Mouse (Mus musculus): Measurements from ENCODE around the gene Pdcd11.
"Not testable (repeated sequence)": the region's sequence is repeated elsewhere in the genome, so short reads cannot be mapped to it uniquely, and the experiment has no call there.

Gene Pdcd11

DNA sequence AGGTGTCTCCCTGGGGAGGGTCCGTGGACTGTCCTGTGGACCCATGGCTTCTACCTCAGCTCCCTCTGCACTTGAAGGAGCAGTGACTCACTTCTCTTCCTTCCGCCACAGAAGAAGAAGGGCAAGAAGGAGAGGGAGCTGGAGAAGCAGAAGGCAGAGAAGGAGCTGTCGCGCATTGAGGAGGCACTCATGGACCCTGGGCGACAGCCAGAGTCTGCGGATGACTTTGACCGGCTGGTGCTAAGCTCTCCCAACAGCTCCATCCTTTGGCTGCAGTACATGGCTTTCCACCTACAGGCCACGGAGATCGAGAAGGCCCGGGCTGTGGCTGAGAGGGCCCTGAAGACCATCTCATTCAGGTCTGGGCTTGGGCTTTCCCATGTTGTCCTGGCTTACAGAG is 37.6 kb downstream of the Pdcd11 start:
- no peak for DNase-seq (ENCODE audit: low spot score in 2 of 2)

DNA sequence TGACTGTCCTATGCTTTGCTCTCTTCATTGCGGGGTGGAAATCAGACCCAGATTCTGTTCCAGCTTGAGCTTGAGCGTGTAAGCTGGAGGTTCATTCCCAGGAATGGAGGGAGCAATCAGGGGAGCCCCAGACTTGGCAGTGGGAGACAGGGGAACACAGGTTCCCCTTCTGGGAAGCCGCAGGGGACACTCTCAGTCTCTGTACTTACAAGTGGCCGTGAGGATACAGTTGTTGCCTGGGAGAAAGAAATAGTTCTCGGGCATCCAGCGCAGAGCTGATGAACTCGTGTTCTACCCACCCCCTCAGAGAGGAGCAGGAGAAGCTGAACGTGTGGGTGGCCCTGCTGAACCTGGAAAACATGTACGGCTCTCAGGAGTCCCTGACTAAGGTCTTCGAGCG is 38.3 kb downstream of the Pdcd11 start:
- no peak for DNase-seq (ENCODE audit: low spot score in 2 of 2)

DNA sequence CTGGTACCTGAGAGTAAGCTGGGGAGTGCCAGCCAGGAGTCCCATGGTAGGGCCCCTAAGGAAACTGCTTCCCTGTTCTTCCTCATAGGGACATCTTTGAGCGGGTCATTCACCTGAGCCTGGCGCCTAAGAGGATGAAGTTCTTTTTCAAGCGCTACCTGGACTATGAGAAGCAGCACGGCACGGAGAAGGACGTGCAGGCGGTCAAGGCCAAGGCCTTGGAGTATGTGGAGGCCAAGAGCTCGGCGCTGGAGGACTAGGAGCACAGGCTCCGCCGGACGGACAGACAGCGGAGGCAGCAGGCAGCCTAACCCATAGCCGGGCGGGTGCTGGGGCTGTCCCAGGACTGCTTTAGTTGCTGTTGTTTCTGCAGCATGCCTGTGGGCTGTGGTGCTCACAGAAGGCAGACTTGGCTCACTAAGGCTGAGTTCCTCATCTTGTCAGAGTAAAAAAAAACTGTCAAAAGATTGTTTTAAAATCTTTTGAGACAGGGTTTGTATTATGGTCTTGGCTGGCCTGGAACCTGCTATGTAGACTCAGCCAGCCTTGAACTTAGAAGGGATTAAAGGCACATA is 40.1 kb downstream of the Pdcd11 start:
- DNase-seq (ENCODE audit: low spot score in 2 of 2), result no peak

DNA sequence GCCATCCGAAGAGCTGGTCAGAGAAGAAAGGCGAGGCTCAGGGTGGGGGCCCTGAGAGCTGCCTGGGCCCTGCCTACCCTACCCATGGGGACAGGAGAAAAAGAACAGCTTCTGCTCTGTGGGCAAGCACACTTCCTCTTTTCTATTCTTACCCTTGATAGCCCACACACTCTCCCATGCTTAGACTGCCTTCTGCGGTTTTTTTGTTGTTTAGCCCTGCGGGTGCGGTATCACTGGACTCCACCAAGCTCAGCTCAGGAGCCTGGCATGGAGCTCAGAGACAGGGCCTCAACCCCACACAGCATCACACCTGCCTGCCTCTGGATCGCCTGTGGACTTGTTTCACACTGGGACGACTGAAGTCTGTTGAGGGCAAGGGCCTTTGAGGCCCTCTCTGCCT is 42.6 kb downstream of the Pdcd11 start:
- DNase-seq (ENCODE audit: low spot score in 2 of 2), result peak in 1 of 2 experiments; percentile 37

DNA sequence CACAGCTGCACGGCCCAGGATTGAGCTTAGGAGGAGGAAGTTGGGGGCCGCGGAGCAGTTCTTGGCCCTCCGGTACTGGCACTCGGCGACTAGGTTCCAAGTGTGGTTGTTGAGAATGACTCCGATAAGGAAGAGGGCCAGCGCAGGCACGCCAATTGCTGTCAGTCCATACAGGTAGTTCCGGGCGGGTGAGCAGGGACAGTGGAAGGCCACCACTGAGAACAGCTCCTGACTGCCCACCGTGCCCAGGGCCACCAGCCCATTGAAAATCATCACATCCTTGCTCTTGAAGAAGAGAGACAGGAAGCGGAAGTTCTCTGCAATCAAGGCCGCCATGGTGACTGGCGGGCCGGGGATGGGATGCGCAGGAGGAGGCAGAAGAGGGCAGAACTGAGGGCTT is 45.0 kb downstream of the Pdcd11 start:
- no peak for DNase-seq (ENCODE audit: low spot score in 2 of 2)

DNA sequence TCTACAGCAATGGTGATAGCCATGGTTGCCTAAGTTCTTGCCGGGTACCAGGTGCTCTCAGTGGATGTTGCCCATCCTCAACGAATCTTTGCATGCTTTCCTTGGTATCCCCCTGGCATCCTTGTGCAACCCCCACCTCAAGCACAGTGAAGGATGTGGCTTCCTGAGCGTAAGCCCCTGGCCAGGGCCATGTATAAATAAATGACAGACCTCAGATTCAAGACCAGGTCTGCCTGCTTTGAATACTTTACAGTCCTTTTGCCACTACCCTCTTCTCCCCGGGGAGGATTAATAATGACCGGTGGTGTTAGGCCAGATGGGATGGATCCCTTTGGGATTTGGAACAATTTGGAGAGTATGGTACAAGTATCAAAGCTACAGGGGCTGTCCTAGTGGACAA is 45.6 kb downstream of the Pdcd11 start:
- DNase-seq (ENCODE audit: low spot score in 2 of 2), result no peak

DNA sequence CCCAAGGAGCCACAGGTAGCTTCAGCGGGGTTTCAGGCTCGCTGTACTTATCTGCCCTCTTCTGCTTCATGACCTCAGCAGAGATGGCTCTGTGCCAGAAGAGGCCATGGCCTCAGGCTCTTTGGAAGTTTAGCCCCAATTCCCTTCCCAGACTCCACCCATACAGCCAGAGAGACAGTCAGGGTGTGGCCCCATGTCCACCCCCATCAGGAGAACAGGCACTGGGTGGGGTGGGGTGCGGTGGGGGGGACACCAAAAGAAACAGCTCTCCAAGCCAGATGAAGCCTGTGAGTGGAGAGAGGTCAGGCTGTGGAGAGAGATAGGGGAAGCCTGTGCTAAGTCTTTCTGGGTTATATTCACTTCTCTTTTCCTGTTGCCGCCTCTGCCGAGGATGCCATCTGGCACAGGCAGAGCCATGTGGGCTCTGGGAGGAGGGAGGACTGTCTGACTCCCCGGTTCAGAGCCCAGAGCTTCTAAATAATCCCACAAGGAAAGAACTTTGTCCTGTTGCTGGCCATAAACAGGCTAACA is 46.5 kb downstream of the Pdcd11 start:
- peak in 1 of 2 experiments; percentile 32 for DNase-seq (ENCODE audit: low spot score in 2 of 2)

DNA sequence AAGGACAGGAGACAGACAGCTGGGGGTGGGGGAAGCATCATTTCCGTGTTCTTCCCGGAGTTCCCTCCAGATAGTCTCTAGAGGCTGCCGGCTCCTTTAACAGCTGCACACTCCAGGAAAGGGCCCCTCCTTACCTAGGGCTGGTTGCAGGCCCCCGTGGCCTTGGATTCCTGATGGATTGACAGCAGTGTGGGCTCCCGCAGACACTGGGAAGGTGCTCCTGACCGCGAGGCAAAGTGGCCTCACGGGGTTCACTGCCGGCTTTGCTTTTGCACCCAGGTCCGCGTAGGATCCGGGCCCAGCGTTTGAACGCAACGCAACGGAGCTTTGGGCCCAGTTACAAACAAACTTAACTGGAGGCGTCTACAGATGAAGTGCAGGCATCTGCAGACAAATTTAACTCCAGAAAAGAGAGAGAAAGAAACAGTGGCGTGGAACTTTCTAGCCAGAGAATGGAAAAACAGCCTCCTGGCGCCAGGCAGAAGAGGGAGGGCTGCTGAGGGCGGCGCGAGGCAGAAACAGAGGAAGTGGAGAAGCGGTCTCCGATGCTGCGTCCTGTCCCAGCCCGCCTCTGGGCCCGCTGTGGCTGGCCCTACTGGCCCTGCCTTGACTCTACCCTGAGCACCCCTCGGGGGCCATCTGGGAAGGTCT is 47.3 kb downstream of the Pdcd11 start, which contains the start of gene Calhm2:
TSS of gene Calhm2 (minus strand) at position 524 of the 651 bp plus-strand sequence.
- peak; percentile 27 to 40 for DNase-seq (ENCODE audit: low spot score in 2 of 2)

DNA sequence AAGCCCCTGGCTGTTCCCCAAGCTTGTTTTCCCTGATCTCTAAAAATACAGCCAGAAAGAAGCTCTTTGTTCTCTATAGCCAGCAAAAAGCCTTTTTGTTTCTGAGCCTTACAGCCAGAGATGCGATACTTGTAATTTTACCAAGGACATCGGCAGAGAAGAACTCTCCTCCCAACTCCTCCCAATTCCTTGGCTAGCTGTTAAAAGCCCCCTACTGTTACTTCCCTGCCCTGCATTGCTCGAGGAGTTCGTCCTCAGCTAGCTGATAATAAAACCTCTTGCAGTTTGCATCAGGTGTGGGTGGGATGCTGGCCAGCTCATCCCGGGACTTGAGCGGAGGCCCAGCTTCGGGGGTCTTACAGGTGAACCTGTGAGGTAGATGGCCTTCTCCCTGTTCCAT is 49.0 kb downstream of the Pdcd11 start:
- DNase-seq (ENCODE audit: low spot score in 2 of 2), result not testable (repeated sequence)

DNA sequence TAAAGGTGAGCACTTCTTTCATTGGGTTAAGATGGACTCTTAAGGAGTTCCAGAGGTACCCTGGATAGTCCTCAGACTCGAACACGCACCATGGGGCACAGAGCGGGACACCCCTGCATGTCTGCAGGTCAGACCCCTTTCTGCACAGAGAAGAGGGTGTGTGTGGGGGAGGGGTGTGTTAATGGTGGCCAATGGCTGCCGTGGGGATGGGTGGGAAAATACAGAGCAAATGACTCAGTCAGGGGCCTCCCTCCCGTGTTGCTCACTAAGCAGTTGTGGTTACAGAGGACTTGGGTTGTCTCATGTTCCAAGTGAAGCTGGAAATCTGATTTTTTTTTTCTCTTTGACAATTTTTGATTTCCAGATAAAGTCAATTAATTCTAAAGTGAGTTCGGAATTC is 51.9 kb downstream of the Pdcd11 start:
- DNase-seq (ENCODE audit: low spot score in 2 of 2), result no peak

DNA sequence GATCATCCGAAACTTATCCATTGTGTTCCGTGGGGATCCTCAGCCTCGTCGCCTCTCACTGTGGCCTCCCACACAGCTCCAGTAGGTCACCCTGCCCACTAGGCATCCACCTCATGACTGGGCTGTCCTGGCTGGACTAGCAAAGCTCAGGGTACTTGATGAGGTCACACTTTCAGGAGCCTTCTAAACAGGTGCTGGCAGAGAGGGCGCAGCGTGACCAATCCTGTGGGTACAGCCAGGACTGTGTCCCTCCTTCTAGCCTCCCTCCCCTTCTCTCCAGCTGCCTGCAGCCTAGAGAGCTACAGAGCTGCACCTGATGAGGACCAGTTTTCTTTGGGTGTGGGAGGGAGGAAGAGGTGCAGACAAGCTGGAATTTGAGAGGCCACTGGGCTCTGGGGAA is 53.6 kb downstream of the Pdcd11 start, which contains the start of gene Calhm1:
TSS of gene Calhm1 (minus strand) at position 101 of the 400 bp plus-strand sequence.
- DNase-seq (ENCODE audit: low spot score in 2 of 2), result no peak

DNA sequence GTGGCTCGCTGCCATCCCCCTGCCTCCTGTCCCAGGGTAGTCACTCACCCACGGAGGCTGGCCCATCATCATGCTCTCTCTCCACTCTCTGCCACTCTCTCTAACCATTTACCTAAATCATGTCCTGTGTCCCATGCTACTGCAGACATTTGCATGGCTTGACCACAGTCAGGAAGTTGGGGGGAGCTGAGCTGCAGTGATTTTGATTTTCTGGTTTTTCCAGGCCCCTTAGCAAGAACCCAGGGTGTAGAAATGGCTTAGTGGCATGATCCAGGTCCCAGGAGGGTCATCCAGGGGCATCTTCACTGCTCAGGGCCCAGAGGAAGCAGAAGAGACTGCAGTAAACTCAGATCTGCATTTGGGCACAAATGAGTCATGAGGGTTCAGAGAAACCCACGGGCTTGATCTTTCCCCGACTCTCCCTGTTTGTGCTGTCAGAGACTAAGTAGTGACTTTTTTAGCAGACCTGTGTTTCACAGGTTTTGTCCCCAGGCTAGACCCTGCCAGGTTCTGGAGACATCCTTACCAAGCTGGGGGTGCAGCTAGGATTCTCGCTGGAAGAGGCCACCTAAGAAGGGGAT is 57.8 kb downstream of the Pdcd11 start:
- DNase-seq (ENCODE audit: low spot score in 2 of 2), result no peak

DNA sequence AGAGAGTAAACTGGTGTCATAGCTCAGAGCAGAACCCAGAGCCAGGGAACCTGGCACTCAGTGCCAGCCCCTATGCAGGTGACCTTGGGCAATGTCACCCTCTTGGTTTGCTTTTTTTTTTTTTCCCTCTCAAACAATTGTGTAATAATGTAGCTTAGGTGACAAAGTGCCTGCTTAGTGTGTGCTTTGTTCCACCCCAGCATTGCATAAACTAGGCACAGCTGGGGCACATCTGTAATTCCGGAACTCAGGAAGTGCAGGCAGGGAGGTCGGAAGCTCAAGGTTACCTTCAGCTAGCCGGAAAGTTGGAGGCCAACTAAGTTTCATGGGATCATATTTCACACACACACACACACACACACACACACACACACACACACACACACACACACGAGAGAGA is 59.3 kb downstream of the Pdcd11 start:
- no peak for DNase-seq (ENCODE audit: low spot score in 2 of 2)

DNA sequence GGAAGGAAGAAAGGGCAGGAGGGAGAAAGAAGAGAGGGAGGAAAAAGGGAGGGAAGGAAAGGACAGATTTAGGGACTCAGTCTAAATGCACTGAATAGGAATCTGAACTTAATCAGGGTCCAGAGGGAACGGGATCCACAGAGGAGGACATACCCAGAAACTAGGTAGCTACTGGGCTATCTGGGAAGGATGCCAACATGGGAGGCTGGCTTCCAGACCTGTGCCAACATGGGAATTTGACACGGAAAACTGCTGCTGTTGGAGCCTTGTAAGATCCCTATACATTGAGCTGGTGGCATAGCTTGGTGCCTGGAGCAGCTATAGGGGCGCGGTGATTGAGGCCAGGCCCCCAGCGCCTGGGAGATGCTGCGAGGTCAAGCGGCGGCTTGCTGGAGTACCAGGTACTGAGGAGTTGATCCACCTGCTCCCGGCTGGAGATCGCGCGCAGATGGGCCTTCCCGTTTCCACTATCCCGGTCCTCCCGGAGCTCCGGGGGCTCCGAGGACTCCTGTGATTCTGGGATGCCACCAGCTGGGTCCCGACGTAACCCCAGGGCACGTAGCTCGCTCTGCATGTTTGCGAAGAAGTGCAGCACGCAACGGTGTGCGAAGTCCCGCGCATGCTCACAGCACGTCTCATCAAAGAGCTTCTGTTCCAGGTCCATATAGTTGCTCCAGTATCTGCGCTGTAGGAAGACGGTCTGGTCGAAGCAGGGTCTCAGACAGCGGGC is 60.9 kb downstream of the Pdcd11 start:
- no peak for DNase-seq (ENCODE audit: low spot score in 2 of 2)

DNA sequence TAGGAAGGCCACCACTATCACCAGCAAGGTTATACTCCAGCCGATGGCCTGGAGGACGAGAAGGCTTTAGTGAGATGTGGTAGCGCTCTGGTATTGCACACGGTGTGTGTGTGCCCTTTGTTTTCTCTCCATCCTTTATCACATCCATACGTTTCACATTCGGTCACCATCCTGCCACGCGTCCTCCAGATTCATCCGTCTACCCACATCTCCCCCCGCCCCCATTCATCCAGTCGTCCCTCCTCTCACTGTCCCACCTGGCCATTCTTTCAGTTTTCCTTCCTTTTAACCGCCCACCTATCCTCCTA is 61.4 kb downstream of the Pdcd11 start:
- no peak for DNase-seq (ENCODE audit: low spot score in 2 of 2)

DNA sequence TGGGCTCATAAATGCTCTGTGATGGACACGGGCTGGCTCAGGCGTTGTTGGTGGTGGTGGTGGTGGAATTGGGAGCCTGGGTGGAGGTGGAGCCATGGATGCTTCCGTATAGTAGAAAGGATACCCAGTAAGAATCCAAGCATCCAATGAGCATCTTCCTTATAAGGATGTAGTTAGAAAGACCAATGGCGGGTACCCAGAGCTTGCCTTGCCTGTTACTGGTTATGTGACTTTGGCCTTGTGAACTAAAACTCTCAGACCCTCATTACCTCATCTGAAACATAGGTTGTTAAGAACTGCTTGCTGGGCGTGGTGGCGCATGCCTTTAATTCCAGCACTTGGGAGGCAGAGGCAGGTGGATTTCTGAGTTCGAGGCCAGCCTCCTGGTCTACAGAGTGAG is 63.2 kb downstream of the Pdcd11 start:
- no peak for DNase-seq (ENCODE audit: low spot score in 2 of 2)

DNA sequence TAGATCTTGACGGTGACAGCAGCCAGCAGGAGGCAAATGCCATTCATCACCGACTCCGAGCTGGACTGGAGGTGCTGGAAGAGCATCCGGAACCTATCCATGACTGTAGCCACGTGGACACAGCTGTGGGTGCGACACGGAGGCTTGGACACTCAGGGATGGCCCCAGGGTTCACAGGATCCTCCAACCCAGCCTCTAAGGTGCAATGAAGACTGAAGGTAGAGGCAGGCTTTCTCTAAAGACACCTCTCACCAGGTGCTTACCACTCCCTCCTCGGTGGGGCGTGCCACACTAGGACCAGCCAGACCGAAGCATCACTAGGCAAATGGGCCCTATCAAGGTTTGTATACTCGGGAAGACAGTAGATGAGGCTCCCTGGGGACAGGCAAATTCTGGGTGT is 67.1 kb downstream of the Pdcd11 start, which contains the start of gene Calhm3:
TSS of gene Calhm3 (minus strand) at position 101 of the 400 bp plus-strand sequence.
- DNase-seq (ENCODE audit: low spot score in 2 of 2), result no peak

DNA sequence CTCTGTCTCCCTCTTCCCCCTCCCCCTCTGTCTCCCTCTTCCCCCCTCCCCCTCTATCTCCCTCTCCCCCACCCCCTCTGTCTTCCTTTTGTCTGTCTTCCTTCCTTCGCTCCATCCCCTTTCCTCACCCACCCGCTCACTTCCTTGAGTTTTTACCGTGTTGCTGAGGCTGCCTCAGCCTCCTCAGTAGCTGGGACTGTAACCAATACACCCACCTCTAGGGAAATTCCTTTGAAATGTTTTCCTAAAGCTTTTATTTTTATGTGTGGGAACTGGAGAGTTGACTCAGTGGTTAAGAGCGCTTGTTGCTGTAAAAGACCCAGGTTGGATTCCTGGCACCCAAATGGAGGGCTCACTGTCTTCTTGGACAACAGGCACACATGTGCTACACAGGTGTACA is 71.1 kb downstream of the Pdcd11 start:
- no peak for DNase-seq (ENCODE audit: low spot score in 2 of 2)

DNA sequence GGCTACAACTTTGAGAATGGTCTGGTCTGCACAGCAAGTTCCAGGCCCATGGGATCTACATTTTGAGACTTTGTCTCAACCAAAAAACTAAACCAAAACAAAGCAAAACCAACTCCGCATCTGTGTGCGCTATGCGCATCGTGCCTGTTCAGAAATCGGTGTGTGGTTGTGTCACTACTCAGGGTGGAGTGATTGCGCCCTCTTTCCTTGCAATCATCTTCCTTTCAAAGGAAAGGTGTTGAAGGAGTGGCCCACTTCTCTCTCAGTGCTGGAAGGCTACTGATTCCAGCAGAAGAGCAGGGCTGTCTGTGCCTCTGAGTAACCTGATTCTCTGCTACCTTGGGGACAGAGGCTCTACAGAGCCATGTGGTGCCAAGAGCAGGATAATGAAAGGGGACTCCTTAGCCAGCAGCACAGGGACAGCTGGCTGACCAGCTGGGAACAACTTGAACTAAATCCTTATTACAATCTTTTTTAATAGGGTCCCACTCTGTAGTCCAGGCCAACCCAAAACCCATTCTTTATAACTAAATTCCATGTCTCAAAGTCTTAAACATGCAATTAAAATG is 72.7 kb downstream of the Pdcd11 start:
- DNase-seq (ENCODE audit: low spot score in 2 of 2), result no peak

DNA sequence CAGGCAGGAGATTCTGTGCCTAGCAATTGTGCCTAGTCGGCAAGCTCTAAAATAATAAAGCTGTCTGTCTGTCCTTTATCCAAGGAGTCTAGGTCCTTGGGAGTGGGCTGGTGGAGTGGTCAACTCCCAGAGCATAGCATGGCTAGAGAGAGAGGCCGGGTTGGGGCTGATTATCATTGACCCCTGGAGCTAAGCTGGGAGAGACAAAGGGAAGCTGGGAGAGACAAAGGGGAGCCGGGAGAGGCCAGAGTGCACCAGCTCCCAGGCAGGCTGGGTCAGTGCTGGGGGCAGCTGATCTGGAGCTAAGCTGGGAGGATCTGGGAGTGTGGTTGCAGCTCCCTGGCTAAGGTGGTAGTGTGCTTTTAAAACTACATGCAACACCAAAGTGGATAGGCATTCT is 76.2 kb downstream of the Pdcd11 start:
- no peak for DNase-seq (ENCODE audit: low spot score in 2 of 2)

DNA sequence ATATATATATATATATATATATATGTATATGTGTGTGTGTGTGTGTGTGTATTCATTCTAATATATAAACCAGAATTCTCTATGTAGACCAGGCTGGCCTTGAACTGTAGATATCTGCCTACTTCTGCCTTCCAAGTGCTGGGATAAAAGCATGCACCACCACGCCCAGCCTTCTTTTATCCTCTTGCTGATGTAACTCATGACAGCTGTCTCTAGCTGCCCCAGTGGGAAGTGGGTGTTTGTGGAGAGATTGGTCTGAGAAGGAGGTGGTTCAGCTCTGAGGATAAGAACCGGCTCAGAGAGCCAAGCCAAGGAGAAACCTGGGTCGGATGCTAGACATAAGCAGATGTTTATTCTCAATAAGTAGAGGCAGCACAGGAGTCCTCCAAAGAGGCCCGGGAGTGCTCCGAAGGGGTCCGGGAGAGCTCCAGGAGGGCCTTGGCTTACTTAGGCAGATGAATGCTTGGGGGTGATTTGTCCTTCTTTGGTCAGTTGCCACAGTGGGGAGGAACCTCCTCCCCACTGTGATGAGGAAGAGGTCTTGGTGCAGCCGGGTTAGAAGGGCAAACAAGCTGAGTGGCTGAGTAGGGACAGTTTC is 77.1 kb downstream of the Pdcd11 start:
- no peak for DNase-seq (ENCODE audit: low spot score in 2 of 2)

DNA sequence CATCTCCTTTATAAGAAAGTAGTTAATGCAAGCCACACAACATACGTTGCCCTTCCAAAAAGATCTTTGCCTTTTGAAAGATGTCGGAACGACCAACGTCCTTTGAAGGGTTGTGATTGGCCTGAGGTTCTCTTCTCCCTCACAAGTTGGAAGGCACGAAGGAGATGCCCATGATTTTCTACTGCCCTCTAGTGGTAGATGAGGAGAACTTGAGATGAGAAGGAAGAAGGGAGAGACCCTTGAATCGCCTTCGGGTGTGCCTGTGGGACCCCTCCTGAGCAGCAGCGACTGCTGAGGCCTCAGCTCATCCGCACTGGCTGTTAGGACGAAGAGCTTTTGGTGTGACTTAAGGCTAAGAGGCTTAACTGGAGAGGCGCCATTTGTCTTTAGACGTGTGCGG is 77.7 kb downstream of the Pdcd11 start:
- DNase-seq (ENCODE audit: low spot score in 2 of 2), result no peak
